Mouse (Mus musculus) hindbrain, embryonic 16.5 days (tissue): Measurements from ENCODE around the gene Arfip1. TPM values are rescaled to one million over a fixed set of nuclear protein-coding genes. Genes with fewer than 3 reads are reported as not detected.

Source experiments
- ATAC-seq: fragments of 200-750 bp; cut with Nextera tagmentation; 2 replicates; pipeline ENCODE4 v1.8.0; 2017; ENCODE audit warnings: moderate TSS enrichment, moderate library complexity
- H3K27ac ChIP-seq: fragments of 300-500 bp; sonication (generic); 2 replicates; pipeline ENCODE4 v1.5.1; 2014; ENCODE audit warnings: low read depth, mild to moderate bottlenecking, control low read depth, low read length, moderate library complexity
- H3K27me3 ChIP-seq: fragments of 300-500 bp; sonication (generic); replicated peaks from 2 replicates; pipeline ENCODE4 v1.6.1; 2014; ENCODE audit warnings: low read length; ENCODE audit not compliant: control insufficient read depth, insufficient read depth
- H3K36me3 ChIP-seq: fragments of 300-500 bp; sonication (generic); 2 replicates; pipeline ENCODE4 v1.6.1; 2014; ENCODE audit warnings: mild to moderate bottlenecking, low read length, moderate library complexity, mixed read lengths; ENCODE audit not compliant: control insufficient read depth, insufficient read depth
- H3K4me1 ChIP-seq: fragments of 300-500 bp; sonication (generic); 2 replicates; pipeline ENCODE4 v1.6.1; 2014; ENCODE audit warnings: low read depth, low read length; ENCODE audit not compliant: control insufficient read depth, insufficient read depth
- H3K4me2 ChIP-seq: fragments of 300-500 bp; sonication (generic); 2 replicates; pipeline ENCODE4 v1.6.1; 2014; ENCODE audit warnings: mild to moderate bottlenecking, low read length, control low read depth, moderate library complexity
- H3K4me3 ChIP-seq: fragments of 300-500 bp; sonication (generic); 2 replicates; pipeline ENCODE4 v1.5.1; 2014; ENCODE audit warnings: mild to moderate bottlenecking, low read length, control low read depth, moderate library complexity
- H3K9ac ChIP-seq: fragments of 300-500 bp; sonication (generic); 2 replicates; pipeline ENCODE4 v1.6.1; 2014; ENCODE audit warnings: low read depth, mild to moderate bottlenecking, control low read depth, low read length, moderate library complexity
- H3K9me3 ChIP-seq: fragments of 300-500 bp; sonication (generic); 2 replicates; pipeline ENCODE4 v1.6.1; 2014; ENCODE audit warnings: mild to moderate bottlenecking, low read length, moderate library complexity; ENCODE audit not compliant: control insufficient read depth
- WGBS: fragments of 180-500 bp; shearing (Covaris S2); extraction: QIAGEN DNeasy Blood & Tissue Kit; methylation state at CpG from one replicate; pipeline ENCODE4 v1.1.7; 2014; 5-methylcytosine and 5-hydroxymethylcytosine counted together
- polyA plus RNA-seq: library from polyadenylated mRNA; unstranded; fragments of >200 nt; fragmentation: Nextera tagmentation; extraction: Ambion mirVana; gene quantifications from 2 replicates; pipeline ENCODE4 v1.2.1, GENCODE M21; 2015

Gene Arfip1
- polyA plus RNA-seq, 1 experiment from 2014 or later = 22.0 TPM

- Histone ChIP-seq H3K4me2 (no peak overlapping the region), H3K9ac (no peak overlapping the region), H3K4me1 (no peaks in the 10 kb centered on the region), H3K27ac (no peak overlapping the region), H3K4me3 (no peak overlapping the region), H3K36me3 (no peaks in the 10 kb centered on the region), H3K9me3 (no peaks in the 10 kb centered on the region), H3K27me3 (no peaks in the 10 kb centered on the region)
- 83% methylated on average over 8 of the region's 9 CpGs for WGBS
- no peak for ATAC-seq
These were observed 20.8 kb upstream of the Arfip1 start for GRCm38 (mm10) chr3:84603212-84603611.

DNA sequence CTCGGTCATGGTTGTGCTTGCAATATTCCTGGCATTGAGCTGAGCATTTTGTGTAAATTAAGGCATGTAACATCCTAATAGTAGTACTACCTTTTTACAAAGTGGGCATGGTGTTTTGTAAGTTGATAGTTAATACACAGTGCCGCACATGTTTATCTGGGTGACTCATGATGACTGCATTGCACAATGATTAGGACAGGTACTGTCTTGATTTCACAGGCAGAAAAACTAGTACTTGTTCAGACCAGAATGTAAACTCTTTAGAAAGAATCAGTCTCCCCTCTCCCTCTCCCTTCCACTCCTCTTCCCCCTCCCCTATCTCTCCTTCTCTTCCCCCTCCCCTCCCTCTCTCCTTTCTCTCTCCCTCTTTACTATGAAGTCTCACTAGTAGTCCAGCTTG is 20.3 kb upstream of the Arfip1 start:
- no peak overlapping the region for H3K27ac ChIP-seq
- WGBS = 98% methylated on average over 2 of the region's 2 CpGs
- H3K9ac ChIP-seq = no peak overlapping the region
- H3K27me3 ChIP-seq = no peaks in the 10 kb centered on the region
- H3K4me2 ChIP-seq = no peak overlapping the region
- H3K4me1 ChIP-seq = no peaks in the 10 kb centered on the region
- no peak overlapping the region for H3K4me3 ChIP-seq
- no peaks in the 10 kb centered on the region for H3K36me3 ChIP-seq
- no peak for ATAC-seq
- no peaks in the 10 kb centered on the region for H3K9me3 ChIP-seq

DNA sequence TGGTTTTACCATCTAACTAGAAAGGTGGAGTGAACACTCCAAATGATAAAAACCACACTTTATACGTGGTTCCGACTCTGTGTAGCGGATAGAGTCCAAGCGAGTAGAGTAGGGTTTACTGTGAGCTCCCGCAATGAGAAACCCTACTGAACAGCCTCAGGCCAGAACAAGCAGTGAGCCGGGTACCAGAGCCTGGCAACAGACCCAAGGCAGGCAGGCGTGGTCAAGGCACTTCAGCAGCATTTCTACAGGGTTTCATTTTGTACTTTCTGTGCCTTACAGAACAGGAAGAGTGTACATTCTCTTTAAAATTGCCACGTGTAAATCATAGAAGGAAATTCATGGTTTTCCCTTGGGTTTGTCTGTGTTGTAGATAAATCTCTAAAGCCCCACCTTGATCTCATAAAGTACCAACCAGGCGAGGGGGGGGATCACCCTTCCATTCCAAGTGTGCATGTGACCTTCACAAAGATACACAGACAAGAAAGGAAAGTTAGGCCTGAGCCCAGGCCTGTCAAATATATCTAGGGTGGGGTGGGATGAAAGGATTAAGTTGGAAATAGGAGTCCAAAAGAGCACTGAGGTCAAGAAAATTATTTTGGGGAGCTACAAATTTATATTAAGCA is 19.6 kb upstream of the Arfip1 start:
- Histone ChIP-seq H3K27me3 (no peaks in the 10 kb centered on the region), H3K4me2 (no peak overlapping the region), H3K4me3 (no peak overlapping the region), H3K4me1 (no peaks in the 10 kb centered on the region), H3K27ac (no peak overlapping the region), H3K36me3 (no peaks in the 10 kb centered on the region), H3K9ac (no peak overlapping the region), H3K9me3 (no peaks in the 10 kb centered on the region)
- WGBS = 86% methylated on average over 9 of the region's 9 CpGs
- ATAC-seq = no peak

- peaks cover 6% of the 10 kb centered on the region; the same call in 1 of the 2 replicates for H3K4me1 ChIP-seq
- no peak overlapping the region for H3K4me2 ChIP-seq
- no peak for ATAC-seq
- H3K9me3 ChIP-seq = no peaks in the 10 kb centered on the region
- no peak overlapping the region for H3K4me3 ChIP-seq
- H3K9ac ChIP-seq = no peak overlapping the region
- WGBS = 91% methylated on average over 6 of the region's 6 CpGs
- H3K27me3 ChIP-seq = no peaks in the 10 kb centered on the region; the same call in 1 of the 2 replicates
- no peaks in the 10 kb centered on the region for H3K36me3 ChIP-seq
- H3K27ac ChIP-seq = no peak overlapping the region
These were observed 16.3 kb upstream of the Arfip1 start for GRCm38 (mm10) chr3:84598756-84599155.

DNA sequence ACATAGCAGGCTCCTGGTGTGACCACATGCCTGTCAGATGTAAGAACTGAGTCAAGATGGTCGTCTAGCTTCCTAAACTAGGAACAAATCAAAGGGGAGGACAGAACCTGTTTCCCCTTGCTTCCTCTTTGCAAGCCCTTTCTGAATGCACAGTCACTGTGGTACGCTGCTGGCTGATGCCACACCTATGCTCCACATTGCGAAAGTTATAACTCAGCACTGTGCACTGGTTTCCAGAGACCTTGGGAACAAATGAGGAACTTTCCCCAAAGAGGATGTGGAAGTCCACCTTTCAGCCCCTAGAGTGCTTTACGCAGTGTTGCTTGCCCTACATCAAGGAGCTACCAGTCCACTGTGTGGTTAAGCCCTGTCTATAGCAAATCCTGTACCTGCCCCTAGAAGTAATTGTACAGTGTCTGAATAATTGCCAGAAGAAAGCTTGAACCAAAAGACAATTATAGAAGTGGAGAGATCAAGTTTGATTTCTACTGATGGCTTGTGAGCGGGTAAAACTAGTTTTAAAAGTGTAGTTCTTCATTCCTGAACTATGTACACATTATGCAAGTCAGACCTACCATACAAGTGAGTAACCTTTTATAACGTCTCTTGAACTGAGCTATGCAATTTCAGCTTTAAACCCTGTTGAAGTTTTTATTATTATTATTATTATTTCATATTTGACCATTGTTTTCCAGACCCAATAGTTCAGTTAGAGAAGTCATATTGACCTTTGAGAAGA is 15.7 kb upstream of the Arfip1 start:
- WGBS = 90% methylated on average over 6 of the region's 6 CpGs

DNA sequence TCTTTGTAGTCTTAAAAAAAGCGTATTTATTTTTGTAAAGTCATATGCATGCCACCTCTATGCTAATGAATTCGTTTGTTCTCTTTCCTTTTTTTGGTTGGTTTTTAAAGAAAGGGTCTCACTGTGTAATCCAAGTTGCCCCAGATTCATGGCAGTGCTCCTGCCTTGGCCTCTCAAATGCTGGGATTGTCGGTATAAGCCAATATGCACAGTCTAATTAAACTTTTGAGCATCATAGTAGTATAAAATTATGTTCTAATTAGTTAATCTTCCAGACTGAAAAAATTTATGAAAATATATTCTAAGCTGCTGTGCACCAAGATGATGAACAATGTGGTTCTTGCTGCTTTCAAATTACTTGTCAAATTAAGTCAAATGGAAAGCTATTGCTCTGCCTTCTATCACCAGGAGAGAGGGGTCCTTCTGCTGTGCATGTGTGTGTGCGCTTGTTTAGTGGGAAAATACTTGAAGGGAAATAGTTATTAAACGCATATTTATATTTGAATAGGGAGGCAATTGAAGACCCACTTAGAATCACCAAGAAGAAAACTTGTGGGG is 13.3 kb upstream of the Arfip1 start:
- no peak overlapping the region for H3K9ac ChIP-seq
- H3K4me2 ChIP-seq = peak overlapping the region; percentile 51; the same call in 1 of the 2 replicates
- WGBS = 36% methylated on average over 5 of the region's 5 CpGs
- peaks cover 6% of the 10 kb centered on the region; the same call in 1 of the 2 replicates for H3K4me1 ChIP-seq
- no peaks in the 10 kb centered on the region for H3K36me3 ChIP-seq
- H3K4me3 ChIP-seq = no peak overlapping the region
- H3K27me3 ChIP-seq = no peaks in the 10 kb centered on the region; the same call in 1 of the 2 replicates
- ATAC-seq = no peak
- H3K9me3 ChIP-seq = no peaks in the 10 kb centered on the region
- no peak overlapping the region for H3K27ac ChIP-seq

More for the DNA sequence above, 15.7 kb upstream of the Arfip1 start:
- H3K4me2 ChIP-seq = no peak overlapping the region
- ATAC-seq = no peak
- H3K27ac ChIP-seq = no peak overlapping the region
- peaks cover 6% of the 10 kb centered on the region; the same call in 1 of the 2 replicates for H3K4me1 ChIP-seq
- H3K36me3 ChIP-seq = no peaks in the 10 kb centered on the region
- no peak overlapping the region for H3K4me3 ChIP-seq
- H3K27me3 ChIP-seq = no peaks in the 10 kb centered on the region; the same call in 1 of the 2 replicates
- no peaks in the 10 kb centered on the region for H3K9me3 ChIP-seq
- no peak overlapping the region for H3K9ac ChIP-seq

DNA sequence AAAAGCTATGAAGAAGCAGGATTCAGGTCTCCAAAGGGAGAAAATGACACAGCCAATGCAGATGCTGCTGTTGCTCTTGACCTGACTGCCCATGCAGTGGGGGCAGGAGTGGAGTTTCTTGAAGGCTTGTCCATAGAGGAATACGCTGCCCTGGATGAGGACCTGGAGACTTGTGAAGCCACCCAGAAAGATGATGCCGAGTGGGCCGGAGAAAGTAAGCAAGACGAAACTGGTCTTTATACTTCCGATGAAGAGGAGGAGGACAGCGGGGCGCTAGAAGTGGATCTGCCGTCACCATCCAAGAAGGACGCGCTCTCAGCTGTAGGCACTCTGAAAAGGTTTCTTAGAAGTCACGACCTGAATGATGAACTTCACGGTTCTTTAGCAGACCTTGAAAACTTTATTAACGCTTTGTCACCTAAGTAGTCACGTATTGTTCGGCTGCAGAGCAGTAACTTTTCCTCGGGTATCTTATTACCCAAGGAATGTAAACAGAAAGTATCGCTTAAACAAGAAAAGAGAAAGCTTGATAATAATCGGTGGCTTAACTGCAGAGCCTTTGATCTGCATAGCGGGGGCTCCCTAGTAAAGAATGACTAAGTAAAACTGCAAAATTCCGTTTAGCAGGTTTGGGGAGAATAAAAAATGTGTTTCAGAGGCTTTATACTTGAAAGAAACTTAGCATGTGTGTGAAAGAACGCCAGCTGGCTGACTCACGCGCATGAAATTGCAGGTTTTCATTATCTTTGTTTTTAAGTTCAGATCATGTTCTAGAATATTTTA is 12.7 kb upstream of the Arfip1 start:
- H3K27me3 ChIP-seq = no peaks in the 10 kb centered on the region; the same call in 1 of the 2 replicates
- peaks cover 6% of the 10 kb centered on the region; the same call in 1 of the 2 replicates for H3K4me1 ChIP-seq
- H3K4me3 ChIP-seq = peak overlapping the region; percentile 26
- peak overlapping the region; percentile 51 for H3K4me2 ChIP-seq
- no peaks in the 10 kb centered on the region for H3K36me3 ChIP-seq
- no peak overlapping the region for H3K27ac ChIP-seq
- no peak for ATAC-seq
- WGBS = 15% methylated on average over 23 of the region's 23 CpGs
- H3K9ac ChIP-seq = no peak overlapping the region
- H3K9me3 ChIP-seq = no peaks in the 10 kb centered on the region

DNA sequence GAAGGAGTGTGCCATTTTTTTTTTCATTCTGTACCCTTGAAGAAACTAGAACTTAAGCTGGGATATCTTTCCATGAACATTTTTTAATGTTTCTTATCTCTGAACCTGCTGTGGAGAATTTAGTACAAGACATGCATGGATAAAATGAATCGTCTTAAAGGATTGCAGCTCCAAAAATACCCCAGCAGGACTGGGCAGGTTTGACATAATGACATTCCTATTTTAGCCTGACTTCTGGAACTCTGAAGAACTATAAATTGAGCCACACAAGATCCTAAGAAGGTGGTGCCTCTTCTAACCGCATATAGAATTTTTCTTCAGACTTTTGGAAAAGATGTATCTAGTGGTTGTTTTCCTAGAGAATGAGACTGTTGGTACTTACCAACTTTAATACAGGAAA is 10.8 kb upstream of the Arfip1 start, which contains the start of gene Tigd4:
TSS of gene Tigd4 (plus strand) at position 301 of the 400 bp plus-strand sequence.
- Histone ChIP-seq H3K27ac (no peak within 1 kb of the TSS), H3K4me2 (no peak within 1 kb of the TSS), H3K36me3 (no peaks in the 10 kb centered on the region), H3K4me1 (peaks cover 6% of the 10 kb centered on the region; the same call in 1 of the 2 replicates), H3K4me3 (no peak within 1 kb of the TSS), H3K9ac (no peak within 1 kb of the TSS), H3K27me3 (no peaks in the 10 kb centered on the region; the same call in 1 of the 2 replicates), H3K9me3 (no peaks in the 10 kb centered on the region)
- WGBS = 90% methylated on average over 2 of the region's 2 CpGs
- no peak for ATAC-seq
